In the genomic region with DNA sequence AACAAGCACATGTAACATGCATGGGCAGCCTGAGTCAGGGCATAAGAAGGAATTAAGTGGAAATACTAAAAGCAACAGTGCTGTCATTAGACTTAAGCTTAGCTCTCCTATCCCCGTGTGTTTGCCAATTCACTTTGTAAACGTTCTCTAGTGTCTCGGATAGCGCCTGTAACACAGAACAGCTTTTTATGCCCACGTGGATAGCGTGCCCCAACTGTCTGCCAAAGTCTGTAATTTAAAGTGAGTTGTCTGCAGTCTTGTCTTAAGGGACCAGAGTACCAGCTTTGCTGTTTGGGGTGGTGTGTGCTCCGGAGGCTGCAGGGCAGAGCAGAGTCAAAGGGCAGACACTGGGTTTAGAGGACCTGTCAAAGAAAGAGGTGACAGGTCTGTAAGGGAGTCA, we compare ENCODE assay signal across 15 mouse cellular contexts.
"Had no signal": no experiment of that assay in that cellular context is flagged by ENCODE, and none has a peak within 500 bp of the region (broad histone marks: within the 10 kb centered on the region; RNA-seq: fewer than 3 reads in every experiment).

No protein-coding gene starts in this region.

- H3K27me3 ChIP-seq: intestine, embryonic 15.5 days; liver, embryonic 15.5 days; midbrain, embryonic 13.5 days; neural tube, embryonic 15.5 days had no signal

- DNase-seq: kidney, adult 18-20 months; kidney, postnatal 10 days; kidney, postnatal 4 days; lung, adult 2 months; lung, postnatal 36 days; right cerebral cortex, postnatal 25 days; thymus, postnatal 14 days had no signal

- H3K9ac ChIP-seq: intestine, embryonic 15.5 days; liver, embryonic 15.5 days; midbrain, embryonic 13.5 days; neural tube, embryonic 15.5 days had no signal

- H3K4me2 ChIP-seq: intestine, embryonic 15.5 days; liver, embryonic 11.5 days; liver, embryonic 15.5 days; midbrain, embryonic 13.5 days; neural tube, embryonic 15.5 days had no signal

- H3K36me3 ChIP-seq: intestine, embryonic 15.5 days; limb, embryonic 10.5 days; liver, embryonic 15.5 days; midbrain, embryonic 13.5 days; neural tube, embryonic 15.5 days had no signal

- H3K9me3 ChIP-seq: intestine, embryonic 15.5 days; limb, embryonic 10.5 days; liver, embryonic 15.5 days; midbrain, embryonic 13.5 days; neural tube, embryonic 15.5 days had no signal

- H3K4me1 ChIP-seq: intestine, embryonic 15.5 days; liver, embryonic 15.5 days had no signal

- ATAC-seq: intestine, embryonic 15.5 days; lung, postnatal 0 days; midbrain, embryonic 13.5 days had no signal

- H3K27ac ChIP-seq: intestine, embryonic 15.5 days; limb, embryonic 10.5 days; liver, embryonic 15.5 days; midbrain, embryonic 13.5 days; neural tube, embryonic 15.5 days; stomach, postnatal 0 days had no signal

- H3K4me3 ChIP-seq: intestine, embryonic 15.5 days; limb, embryonic 10.5 days; liver, embryonic 15.5 days; midbrain, embryonic 13.5 days; neural tube, embryonic 15.5 days had no signal
